Mouse (Mus musculus): ENCODE data around the gene Heatr1. TPM values are rescaled to one million over a fixed set of nuclear protein-coding genes. Genes with fewer than 3 reads are reported as not detected.
A peak's percentile ranks its signal among the peaks of the same experiment; 100 is the strongest.

Heatr1 gene
- total RNA-seq (2021), result 10 to 100 TPM; 31.0 to 35.0 TPM
- long read RNA-seq, full-length matches to known transcripts, result 11 of 16 reads
- long read RNA-seq, partial matches to known transcripts, result 4 of 16 reads
- long read RNA-seq, other reads (novel, unspliced or antisense), result 1 of 16 reads

- peak; percentile 90 to 97 for DNase-seq (ENCODE audit: low spot score in 2 of 2)
Measured at GRCm38 (mm10) chr13:12394609-12395505, at the start of gene Heatr1. Heatr1 (plus strand) TSS chr13:12395027.

GRCm38 (mm10) chr13:12346837-12347236 is 48.0 kb upstream of the Heatr1 start:
- DNase-seq (ENCODE audit: low spot score in 2 of 2), result no peak

- no peak for DNase-seq (ENCODE audit: low spot score in 2 of 2)
Measured at GRCm38 (mm10) chr13:12349197-12349824, 45.5 kb upstream of the Heatr1 start.

- DNase-seq (ENCODE audit: low spot score in 2 of 2), result no peak
Measured at GRCm38 (mm10) chr13:12356184-12356583, 38.6 kb upstream of the Heatr1 start.

- no peak for DNase-seq (ENCODE audit: low spot score in 2 of 2)
Measured at GRCm38 (mm10) chr13:12357554-12357953, 37.3 kb upstream of the Heatr1 start.

- no peak for DNase-seq (ENCODE audit: low spot score in 2 of 2)
Measured at GRCm38 (mm10) chr13:12361486-12361885, 33.3 kb upstream of the Heatr1 start.

- no peak for DNase-seq (ENCODE audit: low spot score in 2 of 2)
Measured at GRCm38 (mm10) chr13:12369041-12369621, 25.7 kb upstream of the Heatr1 start.

- no peak for DNase-seq (ENCODE audit: low spot score in 2 of 2)
Measured at GRCm38 (mm10) chr13:12369930-12370329, 24.9 kb upstream of the Heatr1 start.

- no peak for DNase-seq (ENCODE audit: low spot score in 2 of 2)
Measured at GRCm38 (mm10) chr13:12372755-12373154, 22.1 kb upstream of the Heatr1 start.

- no peak for DNase-seq (ENCODE audit: low spot score in 2 of 2)
Measured at GRCm38 (mm10) chr13:12376778-12377177, 18.0 kb upstream of the Heatr1 start.

GRCm38 (mm10) chr13:12384796-12385195 is 10.0 kb upstream of the Heatr1 start:
- DNase-seq (ENCODE audit: low spot score in 2 of 2), result no peak

- peak in 1 of 2 experiments; percentile 50 for DNase-seq (ENCODE audit: low spot score in 2 of 2)
Measured at GRCm38 (mm10) chr13:12386286-12386685, 8.5 kb upstream of the Heatr1 start.

- DNase-seq (ENCODE audit: low spot score in 2 of 2), result no peak
Measured at GRCm38 (mm10) chr13:12395571-12395970, 744 bp downstream of the Heatr1 start.

GRCm38 (mm10) chr13:12408343-12409066 is 13.7 kb downstream of the Heatr1 start:
- DNase-seq (ENCODE audit: low spot score in 2 of 2), result no peak

- DNase-seq (ENCODE audit: low spot score in 2 of 2), result peak in 1 of 2 experiments; percentile 11
Measured at GRCm38 (mm10) chr13:12412016-12412415, 17.2 kb downstream of the Heatr1 start.

GRCm38 (mm10) chr13:12420596-12420995 is 25.8 kb downstream of the Heatr1 start:
- no peak for DNase-seq (ENCODE audit: low spot score in 2 of 2)

- no peak for DNase-seq (ENCODE audit: low spot score in 2 of 2)
Measured at GRCm38 (mm10) chr13:12428556-12428955, 33.7 kb downstream of the Heatr1 start.

GRCm38 (mm10) chr13:12433843-12434242 is 39.0 kb downstream of the Heatr1 start:
- no peak for DNase-seq (ENCODE audit: low spot score in 2 of 2)

GRCm38 (mm10) chr13:12439586-12439985 is 44.8 kb downstream of the Heatr1 start:
- DNase-seq (ENCODE audit: low spot score in 2 of 2), result peak in 1 of 2 experiments; percentile 51

GRCm38 (mm10) chr13:12440813-12441212 is 46.0 kb downstream of the Heatr1 start:
- no peak for DNase-seq (ENCODE audit: low spot score in 2 of 2)

GRCm38 (mm10) chr13:12442008-12442587 is 47.3 kb downstream of the Heatr1 start:
- DNase-seq (ENCODE audit: low spot score in 2 of 2), result peak; percentile 50 to 86

Data from layer of hippocampus, adult 18-20 months (tissue).